Mouse (Mus musculus) C2C12 (cell line): ENCODE results near the gene Stmn3.

ENCODE experiments used
- CTCF ChIP-seq: IDR thresholded peaks from one replicate; pipeline ENCODE4 v1.5.1; 2011; ENCODE audit not compliant: control insufficient read depth, insufficient read depth, insufficient read length
- MYOG ChIP-seq: IDR thresholded peaks from one replicate; pipeline ENCODE4 v1.6.1; 2011; ENCODE audit not compliant: control insufficient read depth, insufficient read length; ENCODE audit errors: extremely low read depth

GRCm38 (mm10) chr2:181302041-181302440 lies 12.3 kb downstream of the Stmn3 start:
- TF ChIP-seq MYOG = no peak
- no peak for TF ChIP-seq CTCF
